Mouse (Mus musculus): Measurements from ENCODE around the gene Ubac2. TPM values are rescaled to one million over a fixed set of nuclear protein-coding genes. Genes with fewer than 3 reads are reported as not detected.

The Ubac2 gene
- polyA plus RNA-seq, 1 experiment: 102 TPM

- Histone ChIP-seq H3K27me3 (ENCODE audit: control insufficient read depth, insufficient read depth, low read length) (no peaks in the 10 kb centered on the region), H3K4me1 (replicated peaks; ENCODE audit: control insufficient read depth, insufficient read depth, low read length) (peaks cover 28% of the 10 kb centered on the region), H3K4me3 (ENCODE audit: control insufficient read depth, insufficient read depth, low read length) (no peak overlapping the region), H3K36me3 (ENCODE audit: control insufficient read depth, insufficient read depth, low read length) (no peaks in the 10 kb centered on the region), H3K27ac (ENCODE audit: control insufficient read depth, insufficient read depth, low read length) (peak overlapping the region; percentile 29; the same call in 1 of the 2 replicates)
- DNase-seq: no peak
- TF ChIP-seq POLR2A (IDR thresholded peaks at IDR 0.05; ENCODE audit: control insufficient read depth, extremely low read depth, insufficient read depth, low read length, poor library complexity): no peak
- TF ChIP-seq CTCF (IDR thresholded peaks at IDR 0.05; ENCODE audit: borderline replicate concordance, control insufficient read depth, extremely low read depth, insufficient read depth, low read length, poor library complexity): no peak
- 12% methylated on average over 11 of the region's 11 CpGs for WGBS
Observed at GRCm38 (mm10) chr14:121898509-121898908, 20.1 kb downstream of the Ubac2 start.

DNA sequence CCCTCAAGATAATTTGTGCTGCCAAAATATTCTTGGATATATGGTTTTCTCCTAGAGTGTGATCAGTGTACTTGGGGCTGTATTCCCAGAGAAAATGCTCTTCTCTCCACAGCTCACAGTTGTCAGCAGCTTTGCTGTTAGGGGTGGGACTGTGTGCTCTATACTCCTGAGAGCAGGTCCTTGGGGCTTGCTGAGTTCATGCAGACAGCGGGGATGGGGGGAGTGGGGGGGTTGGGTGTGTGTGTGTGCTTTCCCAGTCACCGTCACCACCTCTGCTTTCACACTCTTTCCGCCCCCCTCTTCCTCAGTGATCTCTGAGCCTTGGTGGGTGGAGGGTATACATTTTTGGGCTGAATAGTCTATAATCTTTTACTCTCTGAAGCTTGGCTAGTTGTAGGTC is 20.7 kb downstream of the Ubac2 start:
- no peak overlapping the region for H3K4me3 ChIP-seq (ENCODE audit: control insufficient read depth, insufficient read depth, low read length)
- H3K4me1 ChIP-seq (replicated peaks; ENCODE audit: control insufficient read depth, insufficient read depth, low read length): peaks cover 29% of the 10 kb centered on the region
- 53% methylated on average over 3 of the region's 3 CpGs for WGBS
- TF ChIP-seq CTCF (IDR thresholded peaks at IDR 0.05; ENCODE audit: borderline replicate concordance, control insufficient read depth, extremely low read depth, insufficient read depth, low read length, poor library complexity): no peak
- TF ChIP-seq POLR2A (IDR thresholded peaks at IDR 0.05; ENCODE audit: control insufficient read depth, extremely low read depth, insufficient read depth, low read length, poor library complexity): no peak
- no peaks in the 10 kb centered on the region for H3K36me3 ChIP-seq (ENCODE audit: control insufficient read depth, insufficient read depth, low read length)
- no peaks in the 10 kb centered on the region for H3K27me3 ChIP-seq (ENCODE audit: control insufficient read depth, insufficient read depth, low read length)
- H3K27ac ChIP-seq (ENCODE audit: control insufficient read depth, insufficient read depth, low read length): no peak overlapping the region; the same call in 1 of the 2 replicates
- no peak for DNase-seq

GRCm38 (mm10) chr14:121901511-121901910 is 23.1 kb downstream of the Ubac2 start:
- no peak for DNase-seq
- H3K36me3 ChIP-seq (ENCODE audit: control insufficient read depth, insufficient read depth, low read length): no peaks in the 10 kb centered on the region
- WGBS: 95% methylated on average over 6 of the region's 6 CpGs
- H3K27ac ChIP-seq (ENCODE audit: control insufficient read depth, insufficient read depth, low read length): no peak overlapping the region
- no peaks in the 10 kb centered on the region for H3K27me3 ChIP-seq (ENCODE audit: control insufficient read depth, insufficient read depth, low read length)
- H3K4me3 ChIP-seq (ENCODE audit: control insufficient read depth, insufficient read depth, low read length): no peak overlapping the region
- TF ChIP-seq CTCF (IDR thresholded peaks at IDR 0.05; ENCODE audit: borderline replicate concordance, control insufficient read depth, extremely low read depth, insufficient read depth, low read length, poor library complexity) (no peak), POLR2A (IDR thresholded peaks at IDR 0.05; ENCODE audit: control insufficient read depth, extremely low read depth, insufficient read depth, low read length, poor library complexity) (no peak)
- peaks cover 43% of the 10 kb centered on the region for H3K4me1 ChIP-seq (replicated peaks; ENCODE audit: control insufficient read depth, insufficient read depth, low read length)

GRCm38 (mm10) chr14:121903381-121903876 is 25.0 kb downstream of the Ubac2 start:
- no peaks in the 10 kb centered on the region for H3K36me3 ChIP-seq (ENCODE audit: control insufficient read depth, insufficient read depth, low read length)
- WGBS: 38% methylated on average over 7 of the region's 7 CpGs
- DNase-seq: no peak
- peak overlapping the region; percentile 51; the same call in 1 of the 2 replicates for H3K27ac ChIP-seq (ENCODE audit: control insufficient read depth, insufficient read depth, low read length)
- H3K27me3 ChIP-seq (ENCODE audit: control insufficient read depth, insufficient read depth, low read length): no peaks in the 10 kb centered on the region
- H3K4me3 ChIP-seq (ENCODE audit: control insufficient read depth, insufficient read depth, low read length): no peak overlapping the region
- TF ChIP-seq CTCF (IDR thresholded peaks at IDR 0.05; ENCODE audit: borderline replicate concordance, control insufficient read depth, extremely low read depth, insufficient read depth, low read length, poor library complexity) (no peak), POLR2A (IDR thresholded peaks at IDR 0.05; ENCODE audit: control insufficient read depth, extremely low read depth, insufficient read depth, low read length, poor library complexity) (no peak)
- H3K4me1 ChIP-seq (replicated peaks; ENCODE audit: control insufficient read depth, insufficient read depth, low read length): peaks cover 40% of the 10 kb centered on the region

DNA sequence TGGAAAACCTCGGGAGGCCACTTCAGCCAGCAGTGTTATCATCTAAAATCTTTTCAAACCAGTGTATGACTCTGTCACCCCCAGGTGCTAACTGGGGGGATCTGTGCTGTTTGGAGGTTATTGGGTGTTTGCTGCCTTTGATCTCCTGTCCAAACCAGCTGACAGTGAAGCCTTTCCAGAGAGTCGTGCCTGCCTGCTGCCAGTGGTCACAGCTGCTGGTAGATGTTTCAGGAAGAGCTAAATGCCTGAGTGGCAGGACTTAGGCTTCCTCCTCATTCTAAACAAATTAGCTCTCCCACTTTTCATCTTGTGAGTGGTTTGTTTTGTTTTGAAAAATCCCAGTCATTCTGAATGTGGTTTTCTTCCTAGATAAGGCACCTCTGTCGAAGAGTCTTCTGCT is 26.3 kb downstream of the Ubac2 start:
- 0 out of 2 replicates have a peak overlapping the region, but pooled peaks have one; percentile 4 for H3K27ac ChIP-seq (ENCODE audit: control insufficient read depth, insufficient read depth, low read length)
- H3K27me3 ChIP-seq (ENCODE audit: control insufficient read depth, insufficient read depth, low read length): no peaks in the 10 kb centered on the region
- no peak for DNase-seq
- H3K36me3 ChIP-seq (ENCODE audit: control insufficient read depth, insufficient read depth, low read length): peaks cover 9% of the 10 kb centered on the region
- WGBS: 10% methylated on average over 3 of the region's 3 CpGs
- TF ChIP-seq POLR2A (IDR thresholded peaks at IDR 0.05; ENCODE audit: control insufficient read depth, extremely low read depth, insufficient read depth, low read length, poor library complexity) (no peak), CTCF (IDR thresholded peaks at IDR 0.05; ENCODE audit: borderline replicate concordance, control insufficient read depth, extremely low read depth, insufficient read depth, low read length, poor library complexity) (no peak)
- H3K4me1 ChIP-seq (replicated peaks; ENCODE audit: control insufficient read depth, insufficient read depth, low read length): peaks cover 32% of the 10 kb centered on the region
- H3K4me3 ChIP-seq (ENCODE audit: control insufficient read depth, insufficient read depth, low read length): no peak overlapping the region

GRCm38 (mm10) chr14:121906341-121906991 is 28.0 kb downstream of the Ubac2 start:
- H3K27ac ChIP-seq (ENCODE audit: control insufficient read depth, insufficient read depth, low read length): peak overlapping the region; percentile 92
- WGBS: 13% methylated on average over 8 of the region's 8 CpGs
- H3K36me3 ChIP-seq (ENCODE audit: control insufficient read depth, insufficient read depth, low read length): peaks cover 14% of the 10 kb centered on the region
- H3K27me3 ChIP-seq (ENCODE audit: control insufficient read depth, insufficient read depth, low read length): no peaks in the 10 kb centered on the region
- H3K4me3 ChIP-seq (ENCODE audit: control insufficient read depth, insufficient read depth, low read length): no peak overlapping the region
- no peak for DNase-seq
- peaks cover 31% of the 10 kb centered on the region for H3K4me1 ChIP-seq (replicated peaks; ENCODE audit: control insufficient read depth, insufficient read depth, low read length)
- TF ChIP-seq CTCF (IDR thresholded peaks at IDR 0.05; ENCODE audit: borderline replicate concordance, control insufficient read depth, extremely low read depth, insufficient read depth, low read length, poor library complexity): no peak
- no peak for TF ChIP-seq POLR2A (IDR thresholded peaks at IDR 0.05; ENCODE audit: control insufficient read depth, extremely low read depth, insufficient read depth, low read length, poor library complexity)

Data from thymus, adult 2 months (tissue).